8 mouse cellular contexts compared by ENCODE assay signal in the genomic region with DNA sequence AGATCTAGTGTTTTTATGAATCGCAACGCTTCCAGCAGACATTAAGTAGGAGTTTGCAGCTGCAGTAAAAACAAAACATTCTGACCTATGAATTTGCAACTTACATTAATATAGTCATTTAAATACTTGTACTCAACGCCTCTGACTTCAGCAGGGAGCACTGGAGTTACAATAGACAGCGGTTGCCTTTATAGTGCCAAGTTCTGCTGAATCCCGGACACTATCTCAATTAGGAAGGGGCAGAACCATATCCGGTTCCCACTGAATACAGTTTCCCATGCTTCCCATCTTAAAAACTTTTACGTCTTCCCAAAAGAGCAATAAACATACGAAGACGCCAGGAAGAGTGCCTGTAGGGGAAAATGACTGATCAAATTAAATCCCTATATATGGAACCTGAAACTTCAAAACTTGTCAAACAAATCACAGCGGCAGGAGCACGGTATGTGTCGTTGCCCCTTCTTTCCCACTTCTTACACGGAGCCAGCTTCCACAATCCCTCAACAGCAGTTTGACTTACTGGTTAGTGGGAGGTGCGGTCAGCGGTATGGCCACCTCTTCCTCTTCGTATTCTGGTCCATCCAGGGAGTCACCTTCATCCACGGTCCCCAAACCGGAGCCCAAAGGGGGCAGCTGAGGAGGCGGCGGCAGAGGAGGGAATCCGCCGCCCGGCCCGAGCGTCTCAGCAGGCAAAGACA. TPM values are rescaled to one million over a fixed set of nuclear protein-coding genes. Genes with fewer than 3 reads are reported as not detected.
A peak's percentile ranks its signal among the peaks of the same experiment; 100 is the strongest.
DNase-seq lines count a peak whose midpoint lies in the region; ATAC-seq and TF ChIP-seq lines count a peak whose summit lies in the region.

No protein-coding gene starts in this region.

- no peaks in the 10 kb centered on the region for H3K4me1 ChIP-seq in cerebellum, adult 2 months (ENCODE audit: control insufficient read depth, insufficient read depth, low read length)
- peaks cover 12% of the 10 kb centered on the region for H3K4me1 ChIP-seq in E14TG2a.4 (replicated peaks; ENCODE audit: low read depth, low read length)
- no peaks in the 10 kb centered on the region for H3K4me1 ChIP-seq in heart, embryonic 10.5 days

- peak; percentile 17 for ATAC-seq in megakaryocyte, adult 5-6 weeks (ENCODE audit: poor library complexity, severe bottlenecking)

- TF ChIP-seq POLR2A in cerebellum, adult 2 months (IDR thresholded peaks at IDR 0.05; ENCODE audit: borderline replicate concordance, insufficient read depth, low read length), result no peak

- no peaks in the 10 kb centered on the region for H3K9me3 ChIP-seq in E14TG2a.4 (ENCODE audit: low read length)
- H3K9me3 ChIP-seq in heart, embryonic 10.5 days, result no peaks in the 10 kb centered on the region

- under 1% methylated on average over 25 of the region's 25 CpGs for WGBS in cerebellum, adult 2 months
- WGBS in heart, embryonic 10.5 days, result 1% methylated on average over 25 of the region's 25 CpGs

- TF ChIP-seq CTCF in cerebellum, adult 2 months (IDR thresholded peaks at IDR 0.05; ENCODE audit: borderline replicate concordance, insufficient read depth, low read depth, low read length), result no peak
- TF ChIP-seq CTCF in E14TG2a.4 (conservative IDR thresholded peaks at IDR 0.05; ENCODE audit: low read length), result no peak

- peak overlapping the region; percentile 86 for H3K27ac ChIP-seq in cerebellum, adult 2 months (ENCODE audit: insufficient read depth, low read length)
- H3K27ac ChIP-seq in heart, embryonic 10.5 days, result peak overlapping the region; percentile 96

- no peaks in the 10 kb centered on the region for H3K36me3 ChIP-seq in E14TG2a.4 (ENCODE audit: insufficient read depth, low read length)
- H3K36me3 ChIP-seq in heart, embryonic 10.5 days, result no peaks in the 10 kb centered on the region
- no peaks in the 10 kb centered on the region for H3K36me3 ChIP-seq in splenic B cell, adult 2 months (ENCODE audit: control insufficient read depth, insufficient read depth, low read length, poor library complexity, severe bottlenecking)

- peak overlapping the region; percentile 97 for H3K4me3 ChIP-seq in cerebellum, adult 2 months (replicated peaks; ENCODE audit: insufficient read depth, low read depth, low read length)
- peak overlapping the region; percentile 96 for H3K4me3 ChIP-seq in E14TG2a.4 (replicated peaks; ENCODE audit: low read length)
- peak overlapping the region; percentile 97 for H3K4me3 ChIP-seq in heart, embryonic 10.5 days

- no peaks in the 10 kb centered on the region for H3K27me3 ChIP-seq in cerebellum, adult 2 months (ENCODE audit: control insufficient read depth, insufficient read depth, low read length)
- H3K27me3 ChIP-seq in E14TG2a.4 (ENCODE audit: insufficient read depth, low read length), result no peaks in the 10 kb centered on the region
- no peaks in the 10 kb centered on the region for H3K27me3 ChIP-seq in heart, embryonic 10.5 days (ENCODE audit: insufficient read depth, poor library complexity, severe bottlenecking)
- H3K27me3 ChIP-seq in splenic B cell, adult 2 months (ENCODE audit: control insufficient read depth, insufficient read depth, low read length, poor library complexity, severe bottlenecking), result no peaks in the 10 kb centered on the region

- no peak for DNase-seq in cerebellum, adult 2 months
- DNase-seq in cerebellum, adult 11-12 months, result no peak
- DNase-seq in embryo, embryonic 10.5 days (ENCODE audit: low spot score), result peak; percentile 74
- DNase-seq in heart, embryonic 10.5 days (ENCODE audit: low spot score), result no peak
- DNase-seq in kidney, postnatal 10 days, result peak; percentile 23
- peak; percentile 35 for DNase-seq in splenic B cell, adult 2 months (ENCODE audit: low read depth, low spot score)

RNA-seq across cellular contexts. Expression of gene Rasa1, which starts 0.9 kb away (rescaled TPM):
- 40.9 and 43.8 TPM in 2 replicates for polyA plus RNA-seq in cerebellum, adult 2 months (2012; rRNA removed)
- 29.3 and 37.7 TPM in 2 replicates for polyA plus RNA-seq in heart, embryonic 10.5 days (2016; fragmentation: Nextera tagmentation; extraction: Ambion mirVana)
- 67.5 and 93.6 TPM in 2 replicates for total RNA-seq in megakaryocyte, adult 5-6 weeks (2015)
- 58.4 and 92.6 TPM in 2 replicates for total RNA-seq in megakaryocyte, adult 5-6 weeks (2017)

Comparison
In these comparisons a context has a peak if more than half of its experiments do, and no peak if none do; other contexts are left out.
1. DNase-seq: peak in embryo, embryonic 10.5 days (single experiment), kidney, postnatal 10 days (single experiment) and splenic B cell, adult 2 months (single experiment); none in cerebellum, adult 2 months (0 of 2), cerebellum, adult 11-12 months (single experiment) and heart, embryonic 10.5 days (single experiment).
2. Peak in every context shown above with its lines, with median percentiles within 50 percentile points of each other: H3K4me3 ChIP-seq.